Mouse (Mus musculus): Measurements from ENCODE around the gene Gm3952. TPM values are rescaled to one million over a fixed set of nuclear protein-coding genes. Genes with fewer than 3 reads are reported as not detected.

Gene Gm3952
- polyA plus RNA-seq (2015; fragmentation: Nextera tagmentation; extraction: Ambion mirVana) = not detected in 2 replicates

- Histone ChIP-seq H3K4me2 (ENCODE audit: low read length) (no peak within 1 kb of the TSS), H3K9ac (ENCODE audit: low read depth, low read length) (no peak within 1 kb of the TSS), H3K4me3 (ENCODE audit: low read length) (no peak within 1 kb of the TSS), H3K4me1 (ENCODE audit: control insufficient read depth, insufficient read depth, low read depth, low read length) (no peaks in the 10 kb centered on the region), H3K9me3 (ENCODE audit: control insufficient read depth, low read length) (no peaks in the 10 kb centered on the region), H3K27me3 (replicated peaks; ENCODE audit: control insufficient read depth, insufficient read depth, low read length) (no peaks in the 10 kb centered on the region), H3K27ac (ENCODE audit: low read depth, low read length) (no peak within 1 kb of the TSS), H3K36me3 (ENCODE audit: control insufficient read depth, insufficient read depth, low read length) (no peaks in the 10 kb centered on the region)
- no peak for ATAC-seq
- WGBS = 81% methylated on average over 1 of the region's 1 CpGs
These were observed at the start of gene Gm3952 for GRCm38 (mm10) chr8:128798594-128798993. Gene Gm3952 (minus strand): TSS chr8:128798694.

GRCm38 (mm10) chr8:128843749-128844148, 45.3 kb upstream of the Gm3952 start:
- no peak overlapping the region for H3K9ac ChIP-seq (ENCODE audit: low read depth, low read length)
- no peak overlapping the region for H3K4me3 ChIP-seq (ENCODE audit: low read length)
- H3K27ac ChIP-seq (ENCODE audit: low read depth, low read length) = no peak overlapping the region
- WGBS = 57% methylated on average over 5 of the region's 5 CpGs
- no peaks in the 10 kb centered on the region for H3K27me3 ChIP-seq (replicated peaks; ENCODE audit: control insufficient read depth, insufficient read depth, low read length)
- H3K9me3 ChIP-seq (ENCODE audit: control insufficient read depth, low read length) = no peaks in the 10 kb centered on the region
- no peak overlapping the region for H3K4me2 ChIP-seq (ENCODE audit: low read length)
- no peaks in the 10 kb centered on the region for H3K4me1 ChIP-seq (ENCODE audit: control insufficient read depth, insufficient read depth, low read depth, low read length)
- H3K36me3 ChIP-seq (ENCODE audit: control insufficient read depth, insufficient read depth, low read length) = no peaks in the 10 kb centered on the region
- ATAC-seq = no peak

GRCm38 (mm10) chr8:128812521-128812920, 14.0 kb upstream of the Gm3952 start:
- Histone ChIP-seq H3K27me3 (replicated peaks; ENCODE audit: control insufficient read depth, insufficient read depth, low read length) (no peaks in the 10 kb centered on the region), H3K4me1 (ENCODE audit: control insufficient read depth, insufficient read depth, low read depth, low read length) (no peaks in the 10 kb centered on the region), H3K27ac (ENCODE audit: low read depth, low read length) (no peak overlapping the region), H3K9ac (ENCODE audit: low read depth, low read length) (no peak overlapping the region), H3K4me2 (ENCODE audit: low read length) (no peak overlapping the region), H3K36me3 (ENCODE audit: control insufficient read depth, insufficient read depth, low read length) (no peaks in the 10 kb centered on the region), H3K9me3 (ENCODE audit: control insufficient read depth, low read length) (no peaks in the 10 kb centered on the region), H3K4me3 (ENCODE audit: low read length) (no peak overlapping the region)
- ATAC-seq = no peak
- WGBS = 88% methylated on average over 4 of the region's 4 CpGs

- H3K4me1 ChIP-seq (ENCODE audit: control insufficient read depth, insufficient read depth, low read depth, low read length) = no peaks in the 10 kb centered on the region
- no peak overlapping the region for H3K4me2 ChIP-seq (ENCODE audit: low read length)
- H3K9ac ChIP-seq (ENCODE audit: low read depth, low read length) = no peak overlapping the region
- 98% methylated on average over 3 of the region's 3 CpGs for WGBS
- no peaks in the 10 kb centered on the region for H3K27me3 ChIP-seq (replicated peaks; ENCODE audit: control insufficient read depth, insufficient read depth, low read length)
- ATAC-seq = no peak
- no peaks in the 10 kb centered on the region for H3K9me3 ChIP-seq (ENCODE audit: control insufficient read depth, low read length)
- no peak overlapping the region for H3K27ac ChIP-seq (ENCODE audit: low read depth, low read length)
- H3K36me3 ChIP-seq (ENCODE audit: control insufficient read depth, insufficient read depth, low read length) = peaks cover 13% of the 10 kb centered on the region
- H3K4me3 ChIP-seq (ENCODE audit: low read length) = no peak overlapping the region
These were observed 62.8 kb downstream of the Gm3952 start for GRCm38 (mm10) chr8:128735692-128736091.

GRCm38 (mm10) chr8:128734118-128734517, 64.4 kb downstream of the Gm3952 start:
- H3K9ac ChIP-seq (ENCODE audit: low read depth, low read length) = no peak overlapping the region
- no peak overlapping the region for H3K27ac ChIP-seq (ENCODE audit: low read depth, low read length)
- no peak for ATAC-seq
- H3K27me3 ChIP-seq (replicated peaks; ENCODE audit: control insufficient read depth, insufficient read depth, low read length) = no peaks in the 10 kb centered on the region
- no peaks in the 10 kb centered on the region for H3K9me3 ChIP-seq (ENCODE audit: control insufficient read depth, low read length)
- no peaks in the 10 kb centered on the region for H3K4me1 ChIP-seq (ENCODE audit: control insufficient read depth, insufficient read depth, low read depth, low read length)
- H3K36me3 ChIP-seq (ENCODE audit: control insufficient read depth, insufficient read depth, low read length) = peaks cover 15% of the 10 kb centered on the region
- WGBS = 89% methylated on average over 3 of the region's 3 CpGs
- no peak overlapping the region for H3K4me3 ChIP-seq (ENCODE audit: low read length)
- H3K4me2 ChIP-seq (ENCODE audit: low read length) = no peak overlapping the region

- peaks cover 13% of the 10 kb centered on the region for H3K36me3 ChIP-seq (ENCODE audit: control insufficient read depth, insufficient read depth, low read length)
- H3K4me3 ChIP-seq (ENCODE audit: low read length) = no peak overlapping the region
- peak; percentile 82 for ATAC-seq
- H3K9ac ChIP-seq (ENCODE audit: low read depth, low read length) = no peak overlapping the region
- H3K27ac ChIP-seq (ENCODE audit: low read depth, low read length) = no peak overlapping the region
- no peak overlapping the region for H3K4me2 ChIP-seq (ENCODE audit: low read length)
- WGBS = 2% methylated on average over 2 of the region's 2 CpGs
- no peaks in the 10 kb centered on the region for H3K9me3 ChIP-seq (ENCODE audit: control insufficient read depth, low read length)
- H3K4me1 ChIP-seq (ENCODE audit: control insufficient read depth, insufficient read depth, low read depth, low read length) = no peaks in the 10 kb centered on the region
- H3K27me3 ChIP-seq (replicated peaks; ENCODE audit: control insufficient read depth, insufficient read depth, low read length) = no peaks in the 10 kb centered on the region
These were observed 66.2 kb downstream of the Gm3952 start for GRCm38 (mm10) chr8:128732254-128732653.

GRCm38 (mm10) chr8:128727213-128727612, 71.3 kb downstream of the Gm3952 start:
- WGBS = 40% methylated on average over 1 of the region's 1 CpGs
- Histone ChIP-seq H3K4me1 (ENCODE audit: control insufficient read depth, insufficient read depth, low read depth, low read length) (no peaks in the 10 kb centered on the region), H3K4me3 (ENCODE audit: low read length) (no peak overlapping the region), H3K36me3 (ENCODE audit: control insufficient read depth, insufficient read depth, low read length) (peaks cover 23% of the 10 kb centered on the region), H3K9me3 (ENCODE audit: control insufficient read depth, low read length) (no peaks in the 10 kb centered on the region), H3K9ac (ENCODE audit: low read depth, low read length) (no peak overlapping the region), H3K27me3 (replicated peaks; ENCODE audit: control insufficient read depth, insufficient read depth, low read length) (no peaks in the 10 kb centered on the region), H3K4me2 (ENCODE audit: low read length) (no peak overlapping the region), H3K27ac (ENCODE audit: low read depth, low read length) (no peak overlapping the region)
- no peak for ATAC-seq

GRCm38 (mm10) chr8:128724819-128725218, 73.7 kb downstream of the Gm3952 start:
- H3K27ac ChIP-seq (ENCODE audit: low read depth, low read length) = no peak overlapping the region
- no peak overlapping the region for H3K4me3 ChIP-seq (ENCODE audit: low read length)
- peaks cover 23% of the 10 kb centered on the region for H3K36me3 ChIP-seq (ENCODE audit: control insufficient read depth, insufficient read depth, low read length)
- H3K27me3 ChIP-seq (replicated peaks; ENCODE audit: control insufficient read depth, insufficient read depth, low read length) = no peaks in the 10 kb centered on the region
- H3K9ac ChIP-seq (ENCODE audit: low read depth, low read length) = no peak overlapping the region
- ATAC-seq = peak; percentile 68
- H3K4me1 ChIP-seq (ENCODE audit: control insufficient read depth, insufficient read depth, low read depth, low read length) = no peaks in the 10 kb centered on the region
- H3K9me3 ChIP-seq (ENCODE audit: control insufficient read depth, low read length) = no peaks in the 10 kb centered on the region
- 68% methylated on average over 1 of the region's 1 CpGs for WGBS
- H3K4me2 ChIP-seq (ENCODE audit: low read length) = no peak overlapping the region

- Histone ChIP-seq H3K4me3 (ENCODE audit: low read length) (no peak overlapping the region), H3K36me3 (ENCODE audit: control insufficient read depth, insufficient read depth, low read length) (peaks cover 24% of the 10 kb centered on the region), H3K9me3 (ENCODE audit: control insufficient read depth, low read length) (no peaks in the 10 kb centered on the region), H3K4me1 (ENCODE audit: control insufficient read depth, insufficient read depth, low read depth, low read length) (no peaks in the 10 kb centered on the region), H3K27me3 (replicated peaks; ENCODE audit: control insufficient read depth, insufficient read depth, low read length) (no peaks in the 10 kb centered on the region), H3K4me2 (ENCODE audit: low read length) (no peak overlapping the region), H3K9ac (ENCODE audit: low read depth, low read length) (no peak overlapping the region), H3K27ac (ENCODE audit: low read depth, low read length) (no peak overlapping the region)
- no peak for ATAC-seq
These were observed 82.3 kb downstream of the Gm3952 start for GRCm38 (mm10) chr8:128716184-128716583.

- Histone ChIP-seq H3K27ac (ENCODE audit: low read depth, low read length) (no peak overlapping the region), H3K4me3 (ENCODE audit: low read length) (no peak overlapping the region), H3K9me3 (ENCODE audit: control insufficient read depth, low read length) (no peaks in the 10 kb centered on the region), H3K4me1 (ENCODE audit: control insufficient read depth, insufficient read depth, low read depth, low read length) (no peaks in the 10 kb centered on the region), H3K9ac (ENCODE audit: low read depth, low read length) (no peak overlapping the region), H3K27me3 (replicated peaks; ENCODE audit: control insufficient read depth, insufficient read depth, low read length) (no peaks in the 10 kb centered on the region), H3K4me2 (ENCODE audit: low read length) (no peak overlapping the region), H3K36me3 (ENCODE audit: control insufficient read depth, insufficient read depth, low read length) (peaks cover 19% of the 10 kb centered on the region)
- 50% methylated on average over 3 of the region's 3 CpGs for WGBS
- 0 out of 2 replicates have a peak, but pooled peaks have one; percentile 72 for ATAC-seq
These were observed 89.2 kb downstream of the Gm3952 start for GRCm38 (mm10) chr8:128709261-128709660.

Measured in hindbrain, embryonic 16.5 days (tissue).